Mouse (Mus musculus) A20 (cell line): Measurements from ENCODE around the gene Olfr115.

ENCODE experiments used
- DNase-seq: peaks from one replicate; pipeline ENCODE4 v3.0.0-alpha.2; 2011; ENCODE audit warnings: low read depth, low spot score

Olfr115 gene

DNA sequence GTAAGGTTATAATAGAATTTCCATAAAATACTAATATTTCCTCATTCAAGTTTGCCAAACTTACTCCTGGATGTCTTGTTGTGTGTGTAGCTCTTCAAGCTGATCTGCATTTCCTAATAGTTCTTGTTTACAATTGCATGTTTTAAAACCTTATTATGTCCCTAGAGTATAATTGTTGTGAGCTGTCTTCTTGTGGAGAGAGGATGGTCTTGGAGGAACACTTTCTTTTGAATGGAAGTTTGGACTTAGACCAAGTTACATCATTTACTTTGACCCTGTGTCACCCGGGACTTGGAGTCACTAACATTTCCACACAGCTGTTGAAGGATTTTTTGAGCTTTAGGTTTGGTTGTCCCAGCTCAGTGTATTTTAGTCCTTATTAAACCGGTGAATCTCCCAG lies at the start of gene Olfr115, which contains the start of gene Olfr116:
Gene Olfr115, minus strand, starts transcription at position 101 of the 400 bp plus-strand sequence.
Gene Olfr116, minus strand, starts transcription at position 191 of the 400 bp plus-strand sequence.
- DNase-seq: no peak

DNA sequence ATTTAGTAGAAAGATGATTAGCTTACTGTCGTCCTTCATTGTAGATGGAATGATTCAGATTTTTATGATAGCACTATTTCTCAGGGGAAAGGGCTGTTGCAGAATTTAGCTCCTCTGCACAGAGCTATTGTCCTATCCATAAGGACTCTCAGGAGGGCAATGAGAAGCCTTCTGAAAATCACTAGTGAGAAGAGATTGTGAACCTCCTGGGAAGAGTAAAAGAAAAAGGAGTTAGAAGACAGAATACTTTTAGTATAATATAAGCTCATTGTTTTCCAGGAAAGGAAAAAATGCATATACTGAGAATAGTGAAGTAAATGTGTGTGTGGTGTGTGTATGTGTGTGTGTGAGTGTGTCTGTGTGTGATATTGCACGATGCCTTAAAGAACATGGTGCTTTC lies 39.8 kb upstream of the Olfr115 start, which contains the start of gene Olfr118:
Gene Olfr118, plus strand, starts transcription at position 301 of the 400 bp plus-strand sequence.
- DNase-seq: no peak

- DNase-seq: no peak
These were observed 36.8 kb upstream of the Olfr115 start, which contains the start of gene Olfr117 for GRCm38 (mm10) chr17:37663682-37664081. Gene Olfr117, minus strand, starts transcription at chr17:37663782.

GRCm38 (mm10) chr17:37592643-37593042 lies 34.3 kb downstream of the Olfr115 start, which contains the start of gene Olfr114:
Gene Olfr114, minus strand, starts transcription at chr17:37592743.
- no peak for DNase-seq

- DNase-seq: no peak
These were observed 49.3 kb downstream of the Olfr115 start, which contains the start of gene Olfr113 for GRCm38 (mm10) chr17:37577563-37577962. Gene Olfr113, minus strand, starts transcription at chr17:37577663.

DNA sequence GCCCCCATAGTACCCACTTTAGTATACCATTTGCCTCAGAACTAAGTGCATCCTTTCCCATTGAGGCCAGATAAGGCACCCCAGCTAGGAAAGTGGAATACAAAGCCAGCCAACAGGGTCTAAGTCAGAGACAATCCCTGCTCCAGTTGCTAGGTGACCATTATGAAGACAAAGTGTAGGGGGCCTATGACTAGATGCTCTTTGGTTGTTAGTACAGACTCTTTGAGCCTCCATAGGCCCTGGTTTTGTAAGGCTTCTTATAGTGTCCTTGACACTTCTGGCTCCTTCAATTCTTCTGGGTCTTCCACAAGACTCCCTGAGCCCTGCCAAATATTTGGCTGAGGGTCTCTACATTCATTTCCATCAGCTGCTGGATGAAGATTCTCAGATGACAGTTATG lies 57.6 kb downstream of the Olfr115 start, which contains the start of gene Olfr112:
Gene Olfr112, minus strand, starts transcription at position 101 of the 400 bp plus-strand sequence.
- no peak for DNase-seq
